Mouse (Mus musculus) heart, adult 2 months (tissue): Measurements from ENCODE around the gene Eps15l1. TPM values are rescaled to one million over a fixed set of nuclear protein-coding genes. Genes with fewer than 3 reads are reported as not detected.

Experiments
- DNase-seq, 2 experiments: peaks; one replicate each; pipeline ENCODE4 v3.0.0; 2021
- H3K27ac ChIP-seq: fragments of 200-600 bp; 2 replicates; pipeline ENCODE4 v1.8.1; 2022
- H3K27me3 ChIP-seq: fragments of 200-500 bp; 2 replicates; pipeline ENCODE4 v1.6.1; 2012; ENCODE audit warnings: mild to moderate bottlenecking, low read length, inconsistent platforms, mixed read lengths; ENCODE audit not compliant: control insufficient read depth, insufficient read depth
- H3K36me3 ChIP-seq: fragments of 200-500 bp; 2 replicates; pipeline ENCODE4 v1.6.1; 2012; ENCODE audit warnings: low read length, inconsistent platforms; ENCODE audit not compliant: control insufficient read depth, insufficient read depth
- H3K4me1 ChIP-seq: fragments of 200-500 bp; 2 replicates; pipeline ENCODE4 v1.6.1; 2011; ENCODE audit warnings: low read length; ENCODE audit not compliant: control insufficient read depth, insufficient read depth
- H3K4me3 ChIP-seq: fragments of 200-600 bp; 2 replicates; pipeline ENCODE4 v1.8.1; 2022
- H3K79me2 ChIP-seq: fragments of 200-500 bp; replicated peaks from 2 replicates; pipeline ENCODE4 v1.6.1; 2012; ENCODE audit warnings: mild to moderate bottlenecking, inconsistent platforms, low read length, moderate library complexity, mixed read lengths; ENCODE audit not compliant: control insufficient read depth, insufficient read depth
- H3K9ac ChIP-seq: fragments of 200-500 bp; 2 replicates; pipeline ENCODE4 v1.6.1; 2012; ENCODE audit warnings: low read depth, mild to moderate bottlenecking, control low read depth, inconsistent platforms, low read length, mixed read lengths
- CTCF ChIP-seq: fragments of 200-600 bp; IDR thresholded peaks from 2 replicates; pipeline ENCODE4 v1.8.1; 2022; ENCODE audit warnings: antibody characterized with exemption, mild to moderate bottlenecking, moderate library complexity
- EP300 ChIP-seq: fragments of 200-500 bp; IDR thresholded peaks from 2 replicates; pipeline ENCODE4 v1.6.1; 2011; ENCODE audit warnings: low read depth, low read length, control low read depth; ENCODE audit not compliant: insufficient read depth
- POLR2A ChIP-seq: fragments of 200-500 bp; IDR thresholded peaks from 2 replicates; pipeline ENCODE4 v1.6.1; 2011; ENCODE audit warnings: mild to moderate bottlenecking, low read depth, low read length, control low read depth; ENCODE audit not compliant: insufficient read depth
- WGBS: fragments of 180-500 bp; shearing (Covaris S2); methylation state at CpG from one replicate; pipeline ENCODE4 v1.1.7; 2018; 5-methylcytosine and 5-hydroxymethylcytosine counted together
- intact Hi-C: fragments of 180-260 bp; cut with DNase I; formaldehyde crosslinking; loops from one replicate; pipeline ENCODE4 v1.15.1; 2025
- polyA plus RNA-seq: library from polyadenylated mRNA; depleted of rRNA; stranded (reverse); fragments of >200 nt; gene quantifications from 2 replicates; pipeline ENCODE4 v1.2.3, GENCODE M21; 2012
- total RNA-seq, 2 experiments: library from RNA; stranded (reverse); gene quantifications; 2 replicates each; pipeline ENCODE4 v1.2.3; 2021

The Eps15l1 gene
- total and polyA plus RNA-seq, 3 experiments, result 34.0 to 39.6 (median 36.2) TPM

- no peak overlapping the region for H3K27ac ChIP-seq
- 88% methylated on average over 10 of the region's 10 CpGs for WGBS
- intact Hi-C loops, result no loop called here
- H3K36me3 ChIP-seq, result peaks cover 3% of the 10 kb centered on the region
- peaks cover 5% of the 10 kb centered on the region for H3K79me2 ChIP-seq
- TF ChIP-seq POLR2A (no peak), EP300 (no peak), CTCF (no peak)
- H3K4me1 ChIP-seq, result peaks cover 8% of the 10 kb centered on the region
- no peaks in the 10 kb centered on the region for H3K27me3 ChIP-seq
- H3K9ac ChIP-seq, result no peak overlapping the region
- DNase-seq, result no peak
- no peak overlapping the region for H3K4me3 ChIP-seq
These were observed 105.1 kb downstream of the Eps15l1 start for GRCm38 (mm10) chr8:72316053-72316695.

- TF ChIP-seq POLR2A (no peak), CTCF (no peak), EP300 (no peak)
- H3K79me2 ChIP-seq, result no peaks in the 10 kb centered on the region
- no peak for DNase-seq
- no peak overlapping the region for H3K9ac ChIP-seq
- H3K4me1 ChIP-seq, result peaks cover 8% of the 10 kb centered on the region
- no peak overlapping the region for H3K4me3 ChIP-seq
- no peak overlapping the region for H3K27ac ChIP-seq
- H3K36me3 ChIP-seq, result no peaks in the 10 kb centered on the region
- H3K27me3 ChIP-seq, result no peaks in the 10 kb centered on the region
- 88% methylated on average over 3 of the region's 3 CpGs for WGBS
- intact Hi-C loops, result no loop called here
These were observed 108.2 kb downstream of the Eps15l1 start for GRCm38 (mm10) chr8:72312926-72313518.

GRCm38 (mm10) chr8:72310849-72311506 is 110.3 kb downstream of the Eps15l1 start:
- peak overlapping the region; percentile 80 for H3K27ac ChIP-seq
- TF ChIP-seq EP300 (peak; percentile 93; the same call in 1 of the 2 replicates), POLR2A (peak; percentile 29; the same call in 1 of the 2 replicates), CTCF (no peak)
- intact Hi-C loops, result no loop called here

GRCm38 (mm10) chr8:72308276-72308675 is 113.0 kb downstream of the Eps15l1 start:
- DNase-seq, result peak; percentile 72 to 75
- intact Hi-C loops, result no loop called here
- TF ChIP-seq CTCF, result no peak
- no peak for TF ChIP-seq POLR2A
- peak; percentile 67; the same call in 1 of the 2 replicates for TF ChIP-seq EP300
- Histone ChIP-seq H3K79me2 (no peaks in the 10 kb centered on the region), H3K36me3 (no peaks in the 10 kb centered on the region), H3K27ac (peak overlapping the region; percentile 29), H3K4me1 (peaks cover 6% of the 10 kb centered on the region), H3K4me3 (no peak overlapping the region), H3K9ac (no peak overlapping the region), H3K27me3 (no peaks in the 10 kb centered on the region)
- 16% methylated on average over 6 of the region's 6 CpGs for WGBS

More at GRCm38 (mm10) chr8:72310849-72311506, 110.3 kb downstream of the Eps15l1 start:
- Histone ChIP-seq H3K9ac (peak overlapping the region; percentile 21; the same call in 1 of the 2 replicates), H3K79me2 (no peaks in the 10 kb centered on the region), H3K4me3 (no peak overlapping the region), H3K36me3 (no peaks in the 10 kb centered on the region), H3K4me1 (peaks cover 5% of the 10 kb centered on the region), H3K27me3 (no peaks in the 10 kb centered on the region)
- WGBS, result 23% methylated on average over 8 of the region's 8 CpGs
- DNase-seq, result peak; percentile 83 to 89

GRCm38 (mm10) chr8:72306913-72307312 is 114.3 kb downstream of the Eps15l1 start:
- Histone ChIP-seq H3K4me3 (no peak overlapping the region), H3K9ac (no peak overlapping the region), H3K4me1 (peaks cover 11% of the 10 kb centered on the region), H3K27me3 (no peaks in the 10 kb centered on the region), H3K27ac (no peak overlapping the region), H3K36me3 (no peaks in the 10 kb centered on the region), H3K79me2 (no peaks in the 10 kb centered on the region)
- peak in 1 of 2 experiments; percentile 16 for DNase-seq
- intact Hi-C loops, result no loop called here
- TF ChIP-seq CTCF, result no peak
- TF ChIP-seq EP300, result no peak
- no peak for TF ChIP-seq POLR2A
- 88% methylated on average over 5 of the region's 5 CpGs for WGBS
